ENCODE assay signal across 8 mouse cellular contexts in the genomic region with DNA sequence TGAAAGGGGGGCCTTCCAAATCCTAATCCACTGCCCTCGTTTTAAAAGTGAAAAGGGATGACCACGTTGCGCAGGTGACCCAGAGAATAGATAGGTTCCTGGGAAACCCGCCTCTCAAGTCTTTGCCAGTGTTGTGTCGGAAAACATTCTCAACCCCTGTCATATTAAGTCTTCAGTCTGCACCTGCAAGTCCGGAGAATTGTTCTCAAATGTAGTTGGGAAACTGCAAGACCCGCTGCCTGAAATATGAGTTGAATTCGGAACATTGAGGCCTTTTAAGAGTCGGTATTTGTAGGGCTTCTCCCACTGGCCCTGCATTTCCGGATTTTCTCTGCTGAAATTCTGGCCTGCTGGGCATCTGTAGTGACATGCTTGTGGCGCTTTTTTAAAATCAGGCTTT. TPM values are rescaled to one million over a fixed set of nuclear protein-coding genes. Genes with fewer than 3 reads are reported as not detected.
DNase-seq lines count a peak whose midpoint lies in the region; ATAC-seq and TF ChIP-seq lines count a peak whose summit lies in the region.

No protein-coding gene starts in this region.

- H3K4me1 ChIP-seq in heart, embryonic 12.5 days (replicated peaks), result peaks cover 13% of the 10 kb centered on the region
- peaks cover 0 to 29% of the 10 kb centered on the region in 2 experiments; a peak in 2 of 4 replicates for H3K4me1 ChIP-seq in CH12.LX (ENCODE audit: control insufficient read depth in 1 of 2, insufficient read depth in 2 of 2)
- peaks cover 9% of the 10 kb centered on the region for H3K4me1 ChIP-seq in hindbrain, embryonic 12.5 days
- H3K4me1 ChIP-seq in limb, embryonic 15.5 days, result peaks cover 3% of the 10 kb centered on the region; the same call in 1 of the 2 replicates

- peak overlapping the region; percentile 99 for H3K27ac ChIP-seq in heart, embryonic 12.5 days (ENCODE audit: poor library complexity, severe bottlenecking)
- H3K27ac ChIP-seq in CH12.LX (ENCODE audit: insufficient read depth, low read depth), result peak overlapping the region; percentile 75
- H3K27ac ChIP-seq in hindbrain, embryonic 12.5 days, result peak overlapping the region; percentile 97
- H3K27ac ChIP-seq in limb, embryonic 15.5 days, result peak overlapping the region; percentile 99

- in situ Hi-C loops in CH12.LX (cut with MboI; ENCODE audit: low pct_ligation_motif_present, low pct_unique_long_range_greater_than_20kb, low sequenced_read_pairs), result no loop called here

- TF ChIP-seq RAD21 in CH12.LX (IDR thresholded peaks at IDR 0.05; ENCODE audit: low read depth, low read length), result no peak

- H3K9ac ChIP-seq in heart, embryonic 12.5 days, result peak overlapping the region; percentile 78
- peak overlapping the region; percentile 87 for H3K9ac ChIP-seq in CH12.LX (ENCODE audit: insufficient read depth, low read depth)
- H3K9ac ChIP-seq in hindbrain, embryonic 12.5 days, result peak overlapping the region; percentile 79
- peak overlapping the region; percentile 82 for H3K9ac ChIP-seq in limb, embryonic 15.5 days

- TF ChIP-seq EP300 in CH12.LX (IDR thresholded peaks at IDR 0.05; ENCODE audit: low read length), result no peak

- H3K79me2 ChIP-seq in CH12.LX (replicated peaks; ENCODE audit: control insufficient read depth, extremely low read depth, insufficient read depth, poor library complexity, severe bottlenecking) (peaks cover 8% of the 10 kb centered on the region; the same call in 1 of the 2 replicates), myocyte (ENCODE audit: control insufficient read depth, insufficient read depth) (peaks cover 7% of the 10 kb centered on the region)

- no peaks in the 10 kb centered on the region for H3K27me3 ChIP-seq in heart, embryonic 12.5 days (replicated peaks)
- H3K27me3 ChIP-seq in CH12.LX (replicated peaks) (no peaks in the 10 kb centered on the region), myocyte (ENCODE audit: control insufficient read depth, insufficient read depth, insufficient read length) (no peaks in the 10 kb centered on the region)
- no peaks in the 10 kb centered on the region for H3K27me3 ChIP-seq in hindbrain, embryonic 12.5 days
- no peaks in the 10 kb centered on the region for H3K27me3 ChIP-seq in limb, embryonic 15.5 days

- peak overlapping the region; percentile 80 for H3K4me2 ChIP-seq in heart, embryonic 12.5 days
- H3K4me2 ChIP-seq in CH12.LX (ENCODE audit: insufficient read depth, low read depth, poor library complexity, severe bottlenecking) (peak overlapping the region; percentile 81), myocyte (ENCODE audit: low read depth) (peak overlapping the region; percentile 94)
- H3K4me2 ChIP-seq in hindbrain, embryonic 12.5 days (replicated peaks), result peak overlapping the region; percentile 55
- H3K4me2 ChIP-seq in limb, embryonic 15.5 days, result peak overlapping the region; percentile 59

- ATAC-seq in heart, embryonic 12.5 days (ENCODE audit: insufficient number of reproducible peaks, low FRiP score), result no peak
- ATAC-seq in hindbrain, embryonic 12.5 days (ENCODE audit: low FRiP score), result no peak
- no peak for ATAC-seq in limb, embryonic 15.5 days (ENCODE audit: insufficient number of reproducible peaks, low FRiP score, low TSS enrichment, low read depth)
- no peak for ATAC-seq in monocyte, adult 5-6 weeks (replicated peaks; ENCODE audit: insufficient number of reproducible peaks, low FRiP score, low TSS enrichment, poor library complexity, severe bottlenecking)

- peak overlapping the region; percentile 67 for H3K4me3 ChIP-seq in heart, embryonic 12.5 days
- peak overlapping the region; percentile 56 to 74 (median 72) for H3K4me3 ChIP-seq in CH12.LX (replicated peaks in 1 of 3; ENCODE audit: low read depth in 2 of 3, low read length in 2 of 3, poor library complexity in 1 of 3)
- H3K4me3 ChIP-seq in hindbrain, embryonic 12.5 days, result peak overlapping the region; percentile 91
- peak overlapping the region; percentile 96 for H3K4me3 ChIP-seq in limb, embryonic 15.5 days
- H3K4me3 ChIP-seq in myocyte, result peak overlapping the region; percentile 72

- no peaks in the 10 kb centered on the region for H3K9me3 ChIP-seq in heart, embryonic 12.5 days (replicated peaks)
- H3K9me3 ChIP-seq in CH12.LX (replicated peaks; ENCODE audit: low read length), result no peaks in the 10 kb centered on the region
- H3K9me3 ChIP-seq in hindbrain, embryonic 12.5 days (replicated peaks), result no peaks in the 10 kb centered on the region
- no peaks in the 10 kb centered on the region for H3K9me3 ChIP-seq in limb, embryonic 15.5 days

- dilution Hi-C loops in CH12.LX (cut with MboI; ENCODE audit: extremely low pct_ligation_motif_present, extremely low pct_unique_long_range_greater_than_20kb, low sequenced_read_pairs), result no loop called here

- TF ChIP-seq POLR2A in CH12.LX (IDR thresholded peaks at IDR 0.05; ENCODE audit: low read depth, low read length) (no peak), myocyte (IDR thresholded peaks at IDR 0.05; ENCODE audit: insufficient read length, low read depth) (no peak)

- H3ac ChIP-seq in myocyte (ENCODE audit: control insufficient read depth, insufficient read length), result peak overlapping the region; percentile 63

- 4% methylated on average over 11 of the region's 11 CpGs for WGBS in heart, embryonic 12.5 days
- 5% methylated on average over 11 of the region's 11 CpGs for WGBS in hindbrain, embryonic 12.5 days
- WGBS in limb, embryonic 15.5 days, result 3% methylated on average over 11 of the region's 11 CpGs

- no peak for TF ChIP-seq CTCF in CH12.LX (conservative IDR thresholded peaks at IDR 0.05 in 1 of 2, IDR thresholded peaks at IDR 0.05 in 1 of 2; ENCODE audit: low read depth in 2 of 2, low read length in 2 of 2)

- peaks cover 12% of the 10 kb centered on the region for H3K36me3 ChIP-seq in heart, embryonic 12.5 days
- H3K36me3 ChIP-seq in CH12.LX (replicated peaks in 1 of 2; ENCODE audit: control insufficient read depth in 1 of 2, insufficient read depth in 1 of 2, low read length in 1 of 2) (peaks cover 0 to 11% of the 10 kb centered on the region in 2 experiments), myocyte (ENCODE audit: control insufficient read depth, insufficient read depth) (no peaks in the 10 kb centered on the region)
- no peaks in the 10 kb centered on the region; the same call in 1 of the 2 replicates for H3K36me3 ChIP-seq in hindbrain, embryonic 12.5 days
- no peaks in the 10 kb centered on the region for H3K36me3 ChIP-seq in limb, embryonic 15.5 days

- DNase-seq in heart, adult 9 months (ENCODE audit: low spot score in 2 of 2), result no peak
- DNase-seq in CH12.LX (ENCODE audit: extremely low read depth), result peak; percentile 43
- peak; percentile 12 for DNase-seq in embryo, embryonic 10 days (ENCODE audit: low spot score)

TF ChIP-seq in CH12.LX, 34 proteins besides CTCF, POLR2A, EP300 and RAD21:
- TF ChIP-seq MAFK (IDR thresholded peaks at IDR 0.05; ENCODE audit: insufficient replicate concordance, low read length) (no peak), TBP (conservative IDR thresholded peaks at IDR 0.05; ENCODE audit: low read depth, low read length) (0 out of 2 replicates have a peak, but pooled peaks have one; percentile 3), ELF1 (IDR thresholded peaks at IDR 0.05; ENCODE audit: low read depth, low read length) (peak; percentile 77), CHD1 (IDR thresholded peaks at IDR 0.05; ENCODE audit: low read depth, low read length) (0 out of 2 replicates have a peak, but pooled peaks have one; percentile 8), TCF12 (IDR thresholded peaks at IDR 0.05; ENCODE audit: low read depth, low read length) (no peak), MAZ (IDR thresholded peaks at IDR 0.05; ENCODE audit: low read depth, low read length) (no peak), NELFE (IDR thresholded peaks at IDR 0.05; ENCODE audit: low read depth, low read length) (no peak), GABPA (IDR thresholded peaks at IDR 0.05; ENCODE audit: insufficient replicate concordance, low read depth, low read length) (no peak), JUND (conservative IDR thresholded peaks at IDR 0.05; ENCODE audit: low read depth, low read length) (no peak), KAT2A (IDR thresholded peaks at IDR 0.05; ENCODE audit: insufficient replicate concordance, low read length) (no peak), HCFC1 (IDR thresholded peaks at IDR 0.05; ENCODE audit: low read depth, low read length) (no peak), CHD2 (IDR thresholded peaks at IDR 0.05; ENCODE audit: low read length) (no peak)

TF ChIP-seq in myocyte, 11 proteins besides CTCF, POLR2A, EP300 and RAD21:
- TF ChIP-seq MYOG (IDR thresholded peaks at IDR 0.05; ENCODE audit: control insufficient read depth in 1 of 3, insufficient read depth in 1 of 3, insufficient read length in 2 of 3, low read depth in 2 of 3) (no peak), POLR2AphosphoS2 (IDR thresholded peaks at IDR 0.05; ENCODE audit: insufficient read length, low read depth) (no peak), E2F4 (IDR thresholded peaks at IDR 0.05; ENCODE audit: insufficient read depth) (no peak), TCF12 (IDR thresholded peaks at IDR 0.05; ENCODE audit: insufficient read depth, poor library complexity, severe bottlenecking) (no peak), TCF3 (IDR thresholded peaks at IDR 0.05; ENCODE audit: insufficient read length, low read depth) (no peak)

RNA-seq across cellular contexts. Expression of a gene that starts 1.0 kb away (rescaled TPM):
- polyA plus RNA-seq in heart, embryonic 12.5 days (2016; fragmentation: Nextera tagmentation; extraction: Ambion mirVana), result 22.9 and 31.4 TPM in 2 replicates
- total RNA-seq in CH12.LX (2012; rRNA removed) (21.5 and 31.3 TPM in 2 replicates), CH12.LX (2014; rRNA removed) (53.4 and 55.7 TPM in 2 replicates)
- polyA plus RNA-seq in CH12.LX (2012; ENCODE audit: insufficient read length, low read depth) (41.1 and 44.0 TPM in 2 replicates), myocyte (2012; fragmentation: generic; extraction: Trizol) (7.2 TPM)
- 26.6 and 27.3 TPM in 2 replicates for polyA plus RNA-seq in hindbrain, embryonic 12.5 days (2016; fragmentation: Nextera tagmentation; extraction: Ambion mirVana)
- 17.8 and 24.2 TPM in 2 replicates for polyA plus RNA-seq in limb, embryonic 15.5 days (2015; fragmentation: Nextera tagmentation; extraction: Ambion mirVana)
- 63.8 to 126 TPM (median 83.5 TPM) in 3 replicates for total RNA-seq in monocyte, adult 5-6 weeks (2017)

Comparison
In these comparisons a context has a peak if more than half of its experiments do, and no peak if none do; other contexts are left out.
1. DNase-seq: peak in CH12.LX (single experiment) and embryo, embryonic 10 days (single experiment); none in heart, adult 9 months (0 of 2).
2. Peak in every context shown above with its lines, with median percentiles within 50 percentile points of each other: H3K27ac ChIP-seq, H3K4me2 ChIP-seq, H3K4me3 ChIP-seq and H3K9ac ChIP-seq.